Mouse (Mus musculus) midbrain, embryonic 10.5 days (tissue): Measurements from ENCODE around the gene Xxylt1. TPM values are rescaled to one million over a fixed set of nuclear protein-coding genes. Genes with fewer than 3 reads are reported as not detected.

Experiments used
- DNase-seq: peaks from one replicate; pipeline ENCODE4 v3.0.0-alpha.2; 2017; ENCODE audit warnings: low spot score
- H3K27ac ChIP-seq: fragments of 300-500 bp; sonication (generic); replicated peaks from 2 replicates; pipeline ENCODE4 v1.5.1; 2016; ENCODE audit warnings: mild to moderate bottlenecking
- H3K27me3 ChIP-seq: fragments of 300-500 bp; sonication (generic); 2 replicates; pipeline ENCODE4 v1.6.1; 2016; ENCODE audit warnings: low read depth, mild to moderate bottlenecking; ENCODE audit not compliant: poor library complexity, severe bottlenecking
- H3K36me3 ChIP-seq: fragments of 300-500 bp; sonication (generic); 2 replicates; pipeline ENCODE4 v1.6.1; 2016; ENCODE audit warnings: mild to moderate bottlenecking, moderate library complexity
- H3K4me1 ChIP-seq: fragments of 300-500 bp; sonication (generic); 2 replicates; pipeline ENCODE4 v1.6.1; 2016
- H3K4me3 ChIP-seq: fragments of 300-500 bp; sonication (generic); 2 replicates; pipeline ENCODE4 v1.5.1; 2016; ENCODE audit warnings: mild to moderate bottlenecking, moderate library complexity
- H3K9me3 ChIP-seq: fragments of 300-500 bp; sonication (generic); replicated peaks from 2 replicates; pipeline ENCODE4 v1.6.1; 2016; ENCODE audit warnings: mild to moderate bottlenecking
- WGBS: fragments of 180-500 bp; shearing (Covaris S2); methylation state at CpG from one replicate; pipeline ENCODE4 v1.1.7; 2016; 5-methylcytosine and 5-hydroxymethylcytosine counted together
- polyA plus RNA-seq: library from polyadenylated mRNA; unstranded; fragments of >200 nt; fragmentation: Nextera tagmentation; extraction: Ambion mirVana; gene quantifications from 2 replicates; pipeline ENCODE4 v1.2.1, GENCODE M21; 2016

The Xxylt1 gene
- polyA plus RNA-seq, 1 experiment from 2014 or later, result 14.0 TPM

- Histone ChIP-seq H3K27me3 (no peaks in the 10 kb centered on the region), H3K4me1 (peaks cover 32% of the 10 kb centered on the region), H3K4me3 (no peak overlapping the region), H3K9me3 (no peaks in the 10 kb centered on the region), H3K27ac (peak overlapping the region; percentile 38; the same call in 1 of the 2 replicates), H3K36me3 (no peaks in the 10 kb centered on the region)
- DNase-seq, result no peak
- WGBS, result 81% methylated on average over 7 of the region's 7 CpGs
Measured at GRCm38 (mm10) chr16:30936012-30936461, 145.2 kb downstream of the Xxylt1 start.

GRCm38 (mm10) chr16:30934967-30935690 is 146.1 kb downstream of the Xxylt1 start:
- H3K27me3 ChIP-seq, result no peaks in the 10 kb centered on the region
- no peaks in the 10 kb centered on the region for H3K36me3 ChIP-seq
- H3K27ac ChIP-seq, result 0 out of 2 replicates have a peak overlapping the region, but pooled peaks have one; percentile 38
- H3K4me1 ChIP-seq, result peaks cover 31% of the 10 kb centered on the region
- H3K4me3 ChIP-seq, result no peak overlapping the region
- H3K9me3 ChIP-seq, result no peaks in the 10 kb centered on the region
- WGBS, result 78% methylated on average over 15 of the region's 15 CpGs
- DNase-seq, result no peak

GRCm38 (mm10) chr16:30934205-30934780 is 146.9 kb downstream of the Xxylt1 start:
- Histone ChIP-seq H3K27ac (no peak overlapping the region), H3K4me1 (peaks cover 22% of the 10 kb centered on the region), H3K36me3 (no peaks in the 10 kb centered on the region), H3K9me3 (no peaks in the 10 kb centered on the region), H3K4me3 (no peak overlapping the region), H3K27me3 (no peaks in the 10 kb centered on the region)
- no peak for DNase-seq
- WGBS, result 87% methylated on average over 11 of the region's 11 CpGs

GRCm38 (mm10) chr16:30933366-30933765 is 147.9 kb downstream of the Xxylt1 start:
- Histone ChIP-seq H3K27ac (no peak overlapping the region), H3K4me1 (peaks cover 18% of the 10 kb centered on the region), H3K9me3 (no peaks in the 10 kb centered on the region), H3K27me3 (no peaks in the 10 kb centered on the region), H3K36me3 (no peaks in the 10 kb centered on the region), H3K4me3 (no peak overlapping the region)
- DNase-seq, result no peak
- 90% methylated on average over 8 of the region's 8 CpGs for WGBS

GRCm38 (mm10) chr16:30932791-30933190 is 148.4 kb downstream of the Xxylt1 start:
- 79% methylated on average over 4 of the region's 4 CpGs for WGBS
- no peak overlapping the region for H3K27ac ChIP-seq
- no peak overlapping the region for H3K4me3 ChIP-seq
- H3K27me3 ChIP-seq, result no peaks in the 10 kb centered on the region
- no peaks in the 10 kb centered on the region for H3K36me3 ChIP-seq
- no peak for DNase-seq
- H3K4me1 ChIP-seq, result peaks cover 22% of the 10 kb centered on the region
- no peaks in the 10 kb centered on the region for H3K9me3 ChIP-seq

- Histone ChIP-seq H3K4me3 (no peak overlapping the region), H3K27me3 (no peaks in the 10 kb centered on the region), H3K27ac (no peak overlapping the region), H3K9me3 (no peaks in the 10 kb centered on the region), H3K36me3 (no peaks in the 10 kb centered on the region), H3K4me1 (peaks cover 23% of the 10 kb centered on the region)
- no peak for DNase-seq
- WGBS, result 85% methylated on average over 5 of the region's 5 CpGs
Measured at GRCm38 (mm10) chr16:30932196-30932595, 149.0 kb downstream of the Xxylt1 start.

GRCm38 (mm10) chr16:30929165-30929564 is 152.1 kb downstream of the Xxylt1 start:
- Histone ChIP-seq H3K36me3 (no peaks in the 10 kb centered on the region), H3K4me1 (peaks cover 5% of the 10 kb centered on the region; the same call in 1 of the 2 replicates), H3K27ac (no peak overlapping the region), H3K27me3 (no peaks in the 10 kb centered on the region), H3K4me3 (no peak overlapping the region), H3K9me3 (no peaks in the 10 kb centered on the region)
- WGBS, result 96% methylated on average over 3 of the region's 3 CpGs
- no peak for DNase-seq

GRCm38 (mm10) chr16:30928076-30928750 is 153.0 kb downstream of the Xxylt1 start:
- Histone ChIP-seq H3K4me1 (peaks cover 5% of the 10 kb centered on the region; the same call in 1 of the 2 replicates), H3K9me3 (no peaks in the 10 kb centered on the region), H3K36me3 (no peaks in the 10 kb centered on the region), H3K27me3 (no peaks in the 10 kb centered on the region), H3K27ac (no peak overlapping the region), H3K4me3 (no peak overlapping the region)
- WGBS, result 75% methylated on average over 8 of the region's 8 CpGs
- no peak for DNase-seq

- WGBS, result 82% methylated on average over 4 of the region's 4 CpGs
- Histone ChIP-seq H3K27me3 (no peaks in the 10 kb centered on the region), H3K36me3 (no peaks in the 10 kb centered on the region), H3K4me1 (peaks cover 5% of the 10 kb centered on the region; the same call in 1 of the 2 replicates), H3K9me3 (peaks cover under 1% of the 10 kb centered on the region; the same call in 1 of the 2 replicates), H3K4me3 (no peak overlapping the region), H3K27ac (no peak overlapping the region)
- DNase-seq, result no peak
Measured at GRCm38 (mm10) chr16:30925496-30925895, 155.7 kb downstream of the Xxylt1 start.

GRCm38 (mm10) chr16:30923899-30924298 is 157.3 kb downstream of the Xxylt1 start:
- 76% methylated on average over 7 of the region's 7 CpGs for whole genome bisulfite sequencing
- Histone ChIP-seq H3K36me3 (no peaks in the 10 kb centered on the region), H3K9me3 (peaks cover 17% of the 10 kb centered on the region), H3K4me3 (no peak overlapping the region), H3K27me3 (no peaks in the 10 kb centered on the region), H3K4me1 (peaks cover 5% of the 10 kb centered on the region; the same call in 1 of the 2 replicates), H3K27ac (no peak overlapping the region)
- no peak for DNase-seq

GRCm38 (mm10) chr16:30922548-30922947 is 158.7 kb downstream of the Xxylt1 start:
- Histone ChIP-seq H3K36me3 (no peaks in the 10 kb centered on the region), H3K4me1 (no peaks in the 10 kb centered on the region), H3K27me3 (no peaks in the 10 kb centered on the region), H3K9me3 (peaks cover 19% of the 10 kb centered on the region), H3K27ac (no peak overlapping the region), H3K4me3 (no peak overlapping the region)
- no peak for DNase-seq
- WGBS, result 68% methylated on average over 1 of the region's 1 CpGs

GRCm38 (mm10) chr16:30918866-30919265 is 162.4 kb downstream of the Xxylt1 start:
- DNase-seq, result no peak
- Histone ChIP-seq H3K27me3 (no peaks in the 10 kb centered on the region), H3K4me3 (no peak overlapping the region), H3K36me3 (no peaks in the 10 kb centered on the region), H3K9me3 (peaks cover 19% of the 10 kb centered on the region), H3K27ac (no peak overlapping the region), H3K4me1 (no peaks in the 10 kb centered on the region)
- WGBS, result 91% methylated on average over 7 of the region's 7 CpGs

- Histone ChIP-seq H3K4me1 (no peaks in the 10 kb centered on the region), H3K9me3 (peaks cover 19% of the 10 kb centered on the region), H3K4me3 (no peak overlapping the region), H3K27me3 (no peaks in the 10 kb centered on the region), H3K36me3 (no peaks in the 10 kb centered on the region), H3K27ac (no peak overlapping the region)
- DNase-seq, result no peak
- WGBS, result 93% methylated on average over 3 of the region's 3 CpGs
Measured at GRCm38 (mm10) chr16:30916931-30917330, 164.3 kb downstream of the Xxylt1 start.
